Mouse (Mus musculus) spleen, postnatal 4 days (tissue): ENCODE measurements around the gene Pdia5.

Source experiments
- DNase-seq, 2 experiments: peaks; one replicate each; pipeline ENCODE4 v3.0.0; 2022; ENCODE audit warnings: low spot score in 2 of 2

Gene Pdia5

GRCm38 (mm10) chr16:35490231-35491070 lies at the start of gene Pdia5:
TSS of gene Pdia5 (minus strand) at chr16:35490873.
- DNase-seq: peak; percentile 42 to 65

GRCm38 (mm10) chr16:35539041-35539440 lies 48.4 kb upstream of the Pdia5 start:
- no peak for DNase-seq

- no peak for DNase-seq
Measured at GRCm38 (mm10) chr16:35537651-35538050, 47.0 kb upstream of the Pdia5 start.

GRCm38 (mm10) chr16:35534630-35535029 lies 44.0 kb upstream of the Pdia5 start:
- no peak for DNase-seq

GRCm38 (mm10) chr16:35524200-35524599 lies 33.5 kb upstream of the Pdia5 start:
- no peak for DNase-seq

GRCm38 (mm10) chr16:35519245-35519644 lies 28.6 kb upstream of the Pdia5 start:
- no peak for DNase-seq

GRCm38 (mm10) chr16:35517976-35518951 lies 27.6 kb upstream of the Pdia5 start:
- no peak for DNase-seq

GRCm38 (mm10) chr16:35515977-35516612 lies 25.4 kb upstream of the Pdia5 start:
- no peak for DNase-seq

GRCm38 (mm10) chr16:35509331-35510070 lies 18.8 kb upstream of the Pdia5 start:
- no peak for DNase-seq

- DNase-seq: no peak
Measured at GRCm38 (mm10) chr16:35508581-35508980, 17.9 kb upstream of the Pdia5 start.

GRCm38 (mm10) chr16:35505786-35506185 lies 15.1 kb upstream of the Pdia5 start:
- DNase-seq: no peak

- DNase-seq: no peak
Measured at GRCm38 (mm10) chr16:35504266-35504665, 13.6 kb upstream of the Pdia5 start.

GRCm38 (mm10) chr16:35502456-35502855 lies 11.8 kb upstream of the Pdia5 start:
- DNase-seq: no peak

GRCm38 (mm10) chr16:35501106-35501760 lies 10.6 kb upstream of the Pdia5 start:
- no peak for DNase-seq

- no peak for DNase-seq
Measured at GRCm38 (mm10) chr16:35500342-35500741, 9.7 kb upstream of the Pdia5 start.

GRCm38 (mm10) chr16:35489793-35490192 lies 880 bp downstream of the Pdia5 start:
- no peak for DNase-seq

GRCm38 (mm10) chr16:35489066-35489718 lies 1.5 kb downstream of the Pdia5 start:
- DNase-seq: no peak

- no peak for DNase-seq
Measured at GRCm38 (mm10) chr16:35487776-35488175, 2.9 kb downstream of the Pdia5 start.

- no peak for DNase-seq
Measured at GRCm38 (mm10) chr16:35487056-35487455, 3.6 kb downstream of the Pdia5 start.

GRCm38 (mm10) chr16:35485711-35486110 lies 5.0 kb downstream of the Pdia5 start:
- DNase-seq: no peak
